Mouse (Mus musculus) induced T-regulatory cell, adult 2 months (primary cell): ENCODE data around the gene Serpinf1.
A peak's percentile ranks its signal among the peaks of the same experiment; 100 is the strongest.

Source experiments
- DNase-seq: peaks from one replicate; pipeline ENCODE4 v3.0.0-alpha.2; 2012; ENCODE audit warnings: low read depth

The Serpinf1 gene

GRCm38 (mm10) chr11:75422013-75422792, at the start of gene Serpinf1:
Serpinf1 (minus strand) TSS chr11:75422701.
- DNase-seq, result no peak

GRCm38 (mm10) chr11:75470675-75471074, 48.2 kb upstream of the Serpinf1 start:
- DNase-seq, result no peak

GRCm38 (mm10) chr11:75469261-75469660, 46.8 kb upstream of the Serpinf1 start:
- DNase-seq, result no peak

- DNase-seq, result no peak
Measured at GRCm38 (mm10) chr11:75468410-75468809, 45.9 kb upstream of the Serpinf1 start.

GRCm38 (mm10) chr11:75467512-75468215, 45.2 kb upstream of the Serpinf1 start:
- DNase-seq, result peak; percentile 57

- peak; percentile 40 for DNase-seq
Measured at GRCm38 (mm10) chr11:75466731-75467505, 44.4 kb upstream of the Serpinf1 start.

- DNase-seq, result no peak
Measured at GRCm38 (mm10) chr11:75465051-75465450, 42.5 kb upstream of the Serpinf1 start.

GRCm38 (mm10) chr11:75464417-75464816, 41.9 kb upstream of the Serpinf1 start:
- no peak for DNase-seq

- no peak for DNase-seq
Measured at GRCm38 (mm10) chr11:75463624-75464023, 41.1 kb upstream of the Serpinf1 start.

- DNase-seq, result peak; percentile 58
Measured at GRCm38 (mm10) chr11:75462865-75463336, 40.4 kb upstream of the Serpinf1 start.

GRCm38 (mm10) chr11:75462253-75462783, 39.8 kb upstream of the Serpinf1 start:
- DNase-seq, result peak; percentile 75

- no peak for DNase-seq
Measured at GRCm38 (mm10) chr11:75461743-75462252, 39.3 kb upstream of the Serpinf1 start.

GRCm38 (mm10) chr11:75460844-75461742, 38.6 kb upstream of the Serpinf1 start, which contains the start of gene Tlcd2:
Tlcd2 (plus strand) TSS chr11:75461715.
- peak; percentile 99 for DNase-seq

GRCm38 (mm10) chr11:75460103-75460843, 37.8 kb upstream of the Serpinf1 start:
- DNase-seq, result peak; percentile 97

- DNase-seq, result no peak
Measured at GRCm38 (mm10) chr11:75459751-75460102, 37.2 kb upstream of the Serpinf1 start.

- DNase-seq, result no peak
Measured at GRCm38 (mm10) chr11:75459141-75459711, 36.7 kb upstream of the Serpinf1 start.

- peak; percentile 56 for DNase-seq
Measured at GRCm38 (mm10) chr11:75458628-75459041, 36.1 kb upstream of the Serpinf1 start.

- DNase-seq, result peak; percentile 82
Measured at GRCm38 (mm10) chr11:75458169-75458568, 35.7 kb upstream of the Serpinf1 start.

- DNase-seq, result peak; percentile 58
Measured at GRCm38 (mm10) chr11:75456440-75456871, 34.0 kb upstream of the Serpinf1 start.

- DNase-seq, result peak; percentile 39
Measured at GRCm38 (mm10) chr11:75455971-75456370, 33.5 kb upstream of the Serpinf1 start.
